Mouse (Mus musculus) granulocyte monocyte progenitor cell, adult 5-6 weeks (primary cell): ENCODE measurements around the gene Pdap1. TPM values are rescaled to one million over a fixed set of nuclear protein-coding genes. Genes with fewer than 3 reads are reported as not detected.
"Not testable (repeated sequence)": the region's sequence is repeated elsewhere in the genome, so short reads cannot be mapped to it uniquely, and the experiment has no call there.

Source experiments
- ATAC-seq: replicated peaks from 2 replicates; pipeline ENCODE4 v1.8.0; 2016; ENCODE audit warnings: mild to moderate bottlenecking, moderate TSS enrichment, inconsistent platforms; ENCODE audit not compliant: poor library complexity, severe bottlenecking
- total RNA-seq, 2 experiments: library from RNA; stranded (forward) in 1 of 2; stranded (reverse) in 1 of 2; fragments of 200-712, 200-1000 nt in 1 of 2; fragments of >200 nt in 1 of 2; fragmentation: Nextera tagmentation in 1 of 2; gene quantifications; 2 replicates each; pipeline ENCODE4 v1.2.3; 2014 to 2017

Gene Pdap1
- total RNA-seq, 2 experiments from 2014 or later, result 59.3 to 92.6 TPM

GRCm38 (mm10) chr5:145120921-145121320, 19.1 kb downstream of the Pdap1 start:
- no peak for ATAC-seq

GRCm38 (mm10) chr5:145119385-145119784, 20.7 kb downstream of the Pdap1 start:
- peak; percentile 18; the same call in 1 of the 2 replicates for ATAC-seq

GRCm38 (mm10) chr5:145118461-145118860, 21.6 kb downstream of the Pdap1 start:
- no peak for ATAC-seq

GRCm38 (mm10) chr5:145118005-145118404, 22.0 kb downstream of the Pdap1 start:
- no peak for ATAC-seq

- peak; percentile 9; the same call in 1 of the 2 replicates for ATAC-seq
Measured at GRCm38 (mm10) chr5:145116916-145117315, 23.1 kb downstream of the Pdap1 start.

- peak; percentile 57 for ATAC-seq
Measured at GRCm38 (mm10) chr5:145116316-145116715, 23.7 kb downstream of the Pdap1 start.

GRCm38 (mm10) chr5:145115736-145116135, 24.3 kb downstream of the Pdap1 start:
- ATAC-seq, result no peak

GRCm38 (mm10) chr5:145114606-145115473, 25.2 kb downstream of the Pdap1 start:
- ATAC-seq, result peak; percentile 62

GRCm38 (mm10) chr5:145114071-145114605, 25.9 kb downstream of the Pdap1 start, which contains the start of gene Arpc1b:
Arpc1b (plus strand) TSS chr5:145114215.
- peak; percentile 60 for ATAC-seq

- ATAC-seq, result no peak
Measured at GRCm38 (mm10) chr5:145113416-145113815, 26.6 kb downstream of the Pdap1 start.

GRCm38 (mm10) chr5:145112566-145112965, 27.5 kb downstream of the Pdap1 start:
- ATAC-seq, result no peak

- no peak for ATAC-seq
Measured at GRCm38 (mm10) chr5:145110401-145110800, 29.6 kb downstream of the Pdap1 start.

- ATAC-seq, result no peak
Measured at GRCm38 (mm10) chr5:145105694-145106275, 34.3 kb downstream of the Pdap1 start.

GRCm38 (mm10) chr5:145104328-145104727, 35.7 kb downstream of the Pdap1 start:
- ATAC-seq, result no peak

GRCm38 (mm10) chr5:145102706-145103105, 37.3 kb downstream of the Pdap1 start:
- no peak for ATAC-seq

- not testable (repeated sequence) for ATAC-seq
Measured at GRCm38 (mm10) chr5:145101451-145101850, 38.6 kb downstream of the Pdap1 start.

- no peak for ATAC-seq
Measured at GRCm38 (mm10) chr5:145100960-145101359, 39.1 kb downstream of the Pdap1 start.

- ATAC-seq, result peak; percentile 87
Measured at GRCm38 (mm10) chr5:145098340-145098821, 41.7 kb downstream of the Pdap1 start.

- ATAC-seq, result no peak
Measured at GRCm38 (mm10) chr5:145096195-145096594, 43.8 kb downstream of the Pdap1 start.

- peak; percentile 33 for ATAC-seq
Measured at GRCm38 (mm10) chr5:145089878-145090277, 50.2 kb downstream of the Pdap1 start.

- no peak for ATAC-seq
Measured at GRCm38 (mm10) chr5:145088186-145088585, 51.9 kb downstream of the Pdap1 start.
